Mouse (Mus musculus): ENCODE results near the gene 1110057P08Rik.
"Not testable (repeated sequence)": the region's sequence is repeated elsewhere in the genome, so short reads cannot be mapped to it uniquely, and the experiment has no call there.

1110057P08Rik gene

DNA sequence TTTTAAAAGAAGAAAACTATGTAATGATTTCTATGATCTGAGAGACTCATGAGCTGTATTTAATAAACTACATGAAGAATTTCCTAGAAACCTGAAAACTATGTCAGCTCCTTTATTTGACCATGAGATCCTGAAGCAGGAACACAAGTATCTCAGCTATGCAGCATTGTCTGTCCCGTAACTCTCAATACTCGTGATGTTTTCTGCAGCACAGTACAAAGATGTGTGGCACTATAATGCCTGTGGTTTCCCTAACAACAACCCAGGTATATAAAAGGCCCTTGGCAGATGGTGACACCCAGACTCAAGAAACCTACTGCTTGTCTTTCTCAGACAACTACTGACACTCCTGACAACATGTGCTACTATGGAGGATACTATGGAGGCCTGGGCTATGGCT lies at the start of gene 1110057P08Rik:
1110057P08Rik (plus strand) TSS at position 301 of the 400 bp plus-strand sequence.
- no peak for DNase-seq (ENCODE audit: low spot score in 2 of 2)

GRCm38 (mm10) chr16:89140551-89140950 lies 34.0 kb upstream of the 1110057P08Rik start, which contains the start of gene Gm6358:
Gm6358 (plus strand) TSS chr16:89140851.
- DNase-seq (ENCODE audit: low spot score in 2 of 2) = no peak

DNA sequence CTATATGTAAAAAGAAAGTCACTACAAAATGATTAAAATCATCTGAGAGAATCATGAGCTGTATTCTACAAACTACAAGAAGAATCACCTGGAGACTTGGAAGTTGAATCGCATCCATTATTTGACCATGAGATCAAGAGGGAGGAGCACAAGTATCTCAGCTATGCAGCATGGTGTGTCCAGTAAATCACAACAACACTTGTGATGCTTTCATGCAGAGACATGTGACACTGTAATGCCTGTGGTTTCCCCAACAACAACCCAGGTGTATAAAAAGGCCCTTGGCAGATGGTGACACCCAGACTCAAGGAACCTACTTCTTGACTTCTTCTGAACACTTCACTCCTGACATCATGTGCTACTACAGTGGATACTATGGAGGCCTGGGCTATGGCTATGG lies 23.7 kb upstream of the 1110057P08Rik start, which contains the start of gene Gm10061:
Gm10061 (plus strand) TSS at position 301 of the 400 bp plus-strand sequence.
- no peak for DNase-seq (ENCODE audit: low spot score in 2 of 2)

GRCm38 (mm10) chr16:89157652-89158051 lies 16.9 kb upstream of the 1110057P08Rik start, which contains the start of gene Gm9789:
Gm9789 (plus strand) TSS chr16:89157952.
- DNase-seq (ENCODE audit: low spot score in 2 of 2) = no peak

DNA sequence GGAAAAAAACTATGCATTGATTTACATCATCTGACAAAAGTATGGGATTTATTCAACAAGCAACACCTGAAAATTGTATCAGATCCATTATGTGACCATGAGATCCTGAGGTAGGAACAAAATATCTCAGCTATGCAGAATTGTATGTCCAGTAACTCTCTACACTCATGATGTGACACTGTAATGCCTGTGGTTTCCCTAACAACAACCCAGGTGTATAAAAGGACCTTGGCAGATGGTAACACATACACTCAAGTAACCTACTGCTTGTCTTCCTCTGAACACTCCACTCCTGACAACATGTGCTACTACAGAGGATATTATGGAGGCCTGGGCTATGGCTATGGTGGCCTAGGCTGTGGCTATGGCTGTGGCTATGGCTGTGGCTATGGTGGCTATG lies 5.3 kb upstream of the 1110057P08Rik start, which contains the start of gene Gm7735:
Gm7735 (plus strand) TSS at position 301 of the 400 bp plus-strand sequence.
- DNase-seq (ENCODE audit: low spot score in 2 of 2) = not testable (repeated sequence)

- no peak for DNase-seq (ENCODE audit: low spot score in 2 of 2)
Measured at GRCm38 (mm10) chr16:89188621-89189020, 14.1 kb downstream of the 1110057P08Rik start.

- DNase-seq (ENCODE audit: low spot score in 2 of 2) = no peak
Measured at GRCm38 (mm10) chr16:89205561-89205960, 31.0 kb downstream of the 1110057P08Rik start, which contains the start of gene Krtap20-2. Krtap20-2 (plus strand) TSS chr16:89205861.

Measured in left cerebral cortex, adult 9 months (tissue).